Mouse (Mus musculus) myocyte (in vitro differentiated cells): Measurements from ENCODE around the gene Syne2.

ENCODE experiments used
- E2F4 ChIP-seq: IDR thresholded peaks from one replicate; pipeline ENCODE4 v1.6.1; 2011; ENCODE audit warnings: mild to moderate bottlenecking, control low read depth, moderate library complexity; ENCODE audit not compliant: insufficient read depth
- MAX ChIP-seq: IDR thresholded peaks from one replicate; pipeline ENCODE4 v1.6.1; 2011; ENCODE audit warnings: low read depth, mild to moderate bottlenecking, control low read depth
- MYOG ChIP-seq, 3 experiments: IDR thresholded peaks; one replicate each; pipeline ENCODE4 v1.6.1; 2011; ENCODE audit warnings: control low read depth in 2 of 3, low read depth in 2 of 3, mild to moderate bottlenecking in 2 of 3; ENCODE audit not compliant: insufficient read length in 2 of 3, control insufficient read depth in 1 of 3, insufficient read depth in 1 of 3
- POLR2A ChIP-seq: IDR thresholded peaks from one replicate; pipeline ENCODE4 v1.6.1; 2011; ENCODE audit warnings: low read depth, mild to moderate bottlenecking, control low read depth, moderate library complexity; ENCODE audit not compliant: insufficient read length
- POLR2AphosphoS2 ChIP-seq: IDR thresholded peaks from one replicate; pipeline ENCODE4 v1.6.1; 2011; ENCODE audit warnings: low read depth, control low read depth; ENCODE audit not compliant: insufficient read length
- REST ChIP-seq: IDR thresholded peaks from one replicate; pipeline ENCODE4 v1.6.1; 2011; ENCODE audit warnings: mild to moderate bottlenecking, control low read depth, moderate library complexity; ENCODE audit not compliant: insufficient read depth, insufficient read length
- SRF ChIP-seq: IDR thresholded peaks from one replicate; pipeline ENCODE4 v1.6.1; 2011; ENCODE audit warnings: low read depth; ENCODE audit not compliant: control insufficient read depth, insufficient read length
- TCF12 ChIP-seq: IDR thresholded peaks from one replicate; pipeline ENCODE4 v1.6.1; 2011; ENCODE audit warnings: mild to moderate bottlenecking, control low read depth; ENCODE audit not compliant: poor library complexity, insufficient read depth, severe bottlenecking
- TCF3 ChIP-seq: IDR thresholded peaks from one replicate; pipeline ENCODE4 v1.6.1; 2011; ENCODE audit warnings: low read depth, control low read depth; ENCODE audit not compliant: insufficient read length
- USF1 ChIP-seq: IDR thresholded peaks from one replicate; pipeline ENCODE4 v1.6.1; 2011; ENCODE audit warnings: low read depth, mild to moderate bottlenecking, control low read depth, moderate library complexity

DNA sequence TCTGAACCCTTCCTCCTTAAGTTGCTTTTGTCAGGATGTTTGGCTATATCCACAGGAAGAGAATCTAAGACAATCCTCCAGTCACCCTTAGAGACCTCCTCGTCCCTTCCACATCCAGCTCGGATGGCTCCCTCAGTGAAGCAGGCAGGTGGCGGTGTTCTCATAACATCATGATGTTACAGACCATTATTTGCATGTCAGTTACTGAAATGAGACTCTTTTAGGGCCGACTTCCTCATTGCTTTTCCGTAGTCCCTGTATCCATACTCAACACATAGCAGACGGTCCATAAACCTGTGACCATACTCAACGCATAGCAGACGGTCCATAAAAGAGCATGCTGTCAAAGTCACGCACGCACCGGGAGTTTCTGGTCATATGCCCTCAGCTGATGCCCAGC is 106.9 kb downstream of the Syne2 start:
- TF ChIP-seq POLR2A = no peak
- no peak for TF ChIP-seq SRF
- TF ChIP-seq POLR2AphosphoS2 = no peak
- no peak for TF ChIP-seq USF1
- no peak for TF ChIP-seq E2F4
- TF ChIP-seq REST = no peak
- TF ChIP-seq TCF12 = no peak
- no peak for TF ChIP-seq MAX
- TF ChIP-seq TCF3 = no peak
- TF ChIP-seq MYOG (IDR thresholded peaks at IDR 0.05; ENCODE audit: control insufficient read depth in 1 of 3, insufficient read depth in 1 of 3, insufficient read length in 2 of 3, low read depth in 2 of 3) = no peak
